Mouse (Mus musculus): ENCODE results near the gene Ly6g6f.
"Not testable (repeated sequence)": the region's sequence is repeated elsewhere in the genome, so short reads cannot be mapped to it uniquely, and the experiment has no call there.

The Ly6g6f gene

GRCm38 (mm10) chr17:35051156-35052086, 34.0 kb downstream of the Ly6g6f start:
- no peak for DNase-seq

DNA sequence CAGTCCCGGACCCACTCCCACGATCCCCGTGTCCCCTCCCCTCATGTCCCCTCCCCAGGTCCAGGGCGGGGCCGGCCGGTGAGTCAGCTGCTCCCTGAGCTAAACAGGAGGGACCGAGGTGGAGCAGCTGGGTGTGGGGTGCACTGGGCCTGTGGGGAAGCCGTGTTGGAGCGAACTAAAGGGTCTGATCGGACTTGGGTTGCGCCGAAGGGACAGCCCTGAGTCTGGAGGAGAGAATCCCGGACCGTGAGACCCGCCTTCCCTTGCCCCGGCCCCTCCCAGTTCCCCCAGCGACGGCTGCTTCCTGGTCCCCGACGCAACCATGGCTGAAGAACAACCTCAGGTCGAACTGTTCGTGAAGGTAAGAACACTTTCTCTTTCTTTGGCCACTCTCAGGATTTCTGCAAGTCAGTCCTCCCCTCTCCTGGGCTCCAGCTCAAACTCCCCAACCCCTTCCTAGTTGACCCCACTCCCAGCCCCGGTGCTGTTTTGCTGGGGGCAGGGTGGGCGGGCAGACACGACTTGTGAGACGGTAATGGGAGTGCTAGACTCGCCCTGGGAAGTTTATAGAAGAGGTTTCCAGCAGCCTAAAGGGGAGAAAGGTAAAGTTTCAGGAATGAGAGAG, 35.2 kb downstream of the Ly6g6f start:
- peak; percentile 47 for DNase-seq

DNA sequence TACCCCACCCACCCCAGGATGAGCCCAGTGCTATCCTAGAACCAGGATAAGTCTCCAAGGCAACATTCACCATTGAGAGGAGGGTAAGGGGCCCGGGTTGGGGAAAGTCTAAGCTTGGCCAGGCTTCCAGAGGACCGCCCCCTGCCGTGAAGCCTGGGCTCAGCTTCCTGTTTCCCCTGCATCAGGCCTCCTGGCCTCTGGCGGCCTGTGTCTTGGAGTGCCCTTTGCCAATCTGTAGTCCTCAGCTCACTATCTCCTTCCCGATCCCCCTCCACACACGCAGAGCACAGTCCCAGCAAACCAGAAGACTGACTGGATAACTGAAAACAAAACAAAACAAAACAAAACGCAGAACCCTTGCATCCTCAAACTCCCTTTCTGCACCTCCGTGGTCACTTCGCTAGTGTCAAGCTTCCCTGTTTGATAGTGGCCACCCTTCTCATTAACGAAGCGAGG, 35.8 kb downstream of the Ly6g6f start, which contains the start of gene Clic1:
Gene Clic1 (plus strand): TSS at position 406 of the 456 bp plus-strand sequence.
- no peak for DNase-seq

- no peak for DNase-seq
These were observed 36.4 kb downstream of the Ly6g6f start for GRCm38 (mm10) chr17:35048932-35049440.

GRCm38 (mm10) chr17:35048149-35048931, 37.1 kb downstream of the Ly6g6f start:
- DNase-seq: no peak

GRCm38 (mm10) chr17:35047688-35048087, 37.7 kb downstream of the Ly6g6f start:
- DNase-seq: no peak

- DNase-seq: peak; percentile 92
These were observed 38.5 kb downstream of the Ly6g6f start, which contains the start of gene Msh5 for GRCm38 (mm10) chr17:35046681-35047455. Gene Msh5, minus strand, starts transcription at chr17:35046745.

DNA sequence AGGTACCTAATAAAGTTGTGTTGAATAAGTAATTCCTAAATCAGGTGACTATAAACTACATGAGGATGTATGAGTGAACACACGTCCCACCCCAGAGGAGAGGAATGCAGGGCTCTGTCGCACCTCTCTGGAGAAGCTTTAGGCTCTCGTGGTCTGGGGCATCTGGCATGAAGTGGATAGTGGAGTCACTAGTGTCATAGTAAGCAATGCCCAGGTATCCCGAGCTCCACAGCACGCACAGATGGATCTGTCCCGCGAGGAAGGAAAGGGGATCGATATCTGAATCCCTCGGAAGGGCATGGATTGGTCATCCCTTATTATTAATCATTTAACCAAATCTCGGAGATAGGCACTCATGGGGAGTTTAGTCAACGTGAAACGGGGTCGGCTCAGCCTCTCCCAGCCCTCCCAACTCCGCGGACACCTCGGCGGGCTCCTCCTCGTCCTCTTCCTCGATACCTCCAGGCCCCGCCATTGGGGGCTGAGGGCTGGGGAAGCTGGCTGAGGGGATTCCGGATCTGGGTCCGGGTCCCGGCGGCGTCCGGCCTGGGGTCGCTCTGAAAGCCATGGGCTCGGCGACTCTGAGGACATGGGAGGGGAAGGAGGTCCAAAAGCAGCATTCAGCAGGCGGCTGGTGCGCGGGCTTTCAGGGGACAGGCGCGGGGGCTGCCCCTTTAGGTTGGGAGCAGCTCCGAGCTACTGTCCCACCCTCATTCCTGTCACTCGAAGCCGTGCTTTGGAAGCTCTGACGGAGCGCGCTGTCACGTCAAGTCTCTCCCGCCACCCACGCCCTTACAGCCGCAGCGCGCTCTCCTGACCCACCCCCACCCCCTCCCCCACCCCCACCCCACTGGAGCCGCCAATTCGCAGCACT, 39.4 kb downstream of the Ly6g6f start:
- no peak for DNase-seq

DNA sequence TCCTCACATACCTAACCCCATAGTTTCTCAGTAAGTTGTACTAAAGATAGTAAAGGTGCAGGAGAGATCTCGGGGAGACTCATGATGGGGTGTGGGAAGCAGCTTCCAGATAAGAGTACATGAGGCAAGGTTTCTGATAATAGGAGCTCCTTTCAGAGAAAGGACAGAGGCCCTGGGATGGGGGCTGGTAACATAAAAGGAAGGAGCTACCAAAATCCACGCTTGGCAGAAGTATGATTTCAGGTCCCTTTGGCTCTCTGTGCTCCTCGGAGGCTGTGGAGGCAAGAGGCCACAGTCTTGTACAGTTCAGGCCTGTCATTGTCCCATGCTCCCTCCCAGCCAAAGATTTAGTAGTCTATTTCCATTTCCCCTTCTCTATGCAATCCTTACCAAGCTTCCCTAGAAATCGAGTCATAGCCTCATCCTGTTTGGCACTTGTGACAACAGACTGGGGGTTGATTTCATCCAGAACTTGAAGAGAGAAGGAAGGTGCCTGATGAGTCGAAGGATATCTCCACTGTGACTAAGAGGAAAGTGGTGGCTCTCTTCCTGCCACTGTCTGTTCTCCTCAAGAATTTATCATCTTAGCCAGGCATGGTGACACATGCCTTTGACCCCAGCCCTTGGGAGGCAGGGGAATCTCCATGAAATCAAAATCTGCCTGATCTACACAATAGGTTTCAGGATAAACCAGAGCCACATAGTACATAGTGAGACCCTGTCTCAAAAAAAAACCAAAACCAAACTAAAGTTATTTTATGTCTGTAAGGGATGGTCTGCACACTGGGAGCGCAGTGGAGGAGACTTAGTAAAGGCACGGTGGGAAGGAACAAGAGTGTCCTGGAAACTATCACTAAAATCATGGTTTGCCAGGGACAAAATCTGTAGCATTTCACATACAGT, 40.3 kb downstream of the Ly6g6f start:
- DNase-seq: no peak

- DNase-seq: no peak
These were observed 41.6 kb downstream of the Ly6g6f start for GRCm38 (mm10) chr17:35043794-35044193.

GRCm38 (mm10) chr17:35039121-35039873, 46.1 kb downstream of the Ly6g6f start:
- no peak for DNase-seq

GRCm38 (mm10) chr17:35034896-35035295, 50.5 kb downstream of the Ly6g6f start:
- DNase-seq: no peak

- not testable (repeated sequence) for DNase-seq
These were observed 51.7 kb downstream of the Ly6g6f start for GRCm38 (mm10) chr17:35033703-35034102.

DNA sequence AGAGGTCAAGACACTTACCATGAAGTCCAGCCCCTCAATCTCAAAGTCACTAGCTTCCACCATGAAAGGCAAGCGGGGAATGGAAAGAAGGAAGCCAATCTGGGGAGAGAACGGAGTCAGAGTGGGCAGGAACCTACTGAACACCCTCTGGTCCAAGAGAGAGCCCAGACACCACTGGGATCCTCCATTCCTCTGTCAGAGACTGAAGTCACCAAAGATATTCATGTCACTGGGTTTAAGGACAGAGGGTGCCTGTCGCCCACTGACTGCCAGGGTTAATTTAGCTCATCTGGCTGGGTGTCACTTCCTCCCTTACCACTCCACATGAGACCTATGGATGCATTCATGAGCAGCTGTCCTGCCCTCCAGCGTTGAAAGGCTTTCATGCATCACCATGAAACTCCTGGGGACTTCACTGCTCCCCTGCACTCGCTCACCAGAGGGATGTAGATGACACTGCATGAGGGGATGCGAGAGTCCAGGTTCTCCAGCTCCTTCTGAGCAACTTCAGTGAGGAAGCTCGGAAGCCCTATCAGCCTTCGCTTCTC, 53.0 kb downstream of the Ly6g6f start:
- DNase-seq: no peak

- DNase-seq: no peak
These were observed 53.5 kb downstream of the Ly6g6f start for GRCm38 (mm10) chr17:35031880-35032279.

- DNase-seq: no peak
These were observed 54.1 kb downstream of the Ly6g6f start for GRCm38 (mm10) chr17:35031272-35031671.

Measured in right cerebral cortex, postnatal 14 days (tissue).